In the genomic region with DNA sequence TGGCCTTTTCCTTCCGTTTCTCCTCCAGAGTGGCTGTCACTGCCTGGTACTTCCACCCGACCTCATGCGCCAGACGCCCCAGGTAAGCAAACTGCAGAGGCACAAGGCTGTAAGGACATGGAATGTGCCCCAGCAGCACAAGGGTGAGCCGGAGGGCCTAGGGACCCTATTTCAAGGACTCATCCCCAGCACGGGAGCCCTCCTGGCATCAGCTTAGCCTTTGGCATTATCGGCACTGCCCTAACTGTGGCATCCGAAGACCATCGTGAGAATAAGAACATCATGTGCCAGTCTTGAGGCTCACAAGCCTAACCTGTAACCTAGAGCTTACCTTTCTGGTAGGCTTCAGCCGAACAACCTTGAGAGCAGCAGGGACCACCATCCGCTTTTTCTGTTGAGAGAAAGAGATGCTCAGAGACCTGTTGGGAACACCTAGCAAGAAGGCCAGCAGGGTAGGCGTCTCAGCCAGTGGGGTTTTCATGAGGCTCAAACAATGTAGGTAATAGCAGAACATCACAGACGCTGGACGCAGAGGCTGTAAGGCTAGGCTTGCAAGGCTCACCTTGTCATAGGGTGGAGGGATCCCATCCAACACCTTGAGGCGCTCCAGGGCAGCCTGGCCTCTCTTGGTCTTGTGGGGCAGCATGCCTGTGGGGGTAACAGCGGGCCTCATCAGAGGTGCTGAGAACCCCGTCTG, we compare ENCODE assay signal across 1 mouse cellular context.
TF ChIP-seq lines count a peak whose summit lies in the region.

No protein-coding gene starts in this region.

TF ChIP-seq in CH12.LX, 34 proteins besides CTCF, POLR2A, EP300 and RAD21:
- TF ChIP-seq ZKSCAN1 (IDR thresholded peaks at IDR 0.05; ENCODE audit: borderline replicate concordance, low read depth, low read length) (no peak), MXI1 (IDR thresholded peaks at IDR 0.05; ENCODE audit: low read depth, low read length) (no peak), MYC (IDR thresholded peaks at IDR 0.05; ENCODE audit: low read depth, low read length) (no peak), ZC3H11A (IDR thresholded peaks at IDR 0.05; ENCODE audit: low read depth, low read length) (no peak), POLR2AphosphoS2 (IDR thresholded peaks at IDR 0.05; ENCODE audit: low read depth, low read length) (no peak; the same call in 1 of the 2 replicates), KAT2A (IDR thresholded peaks at IDR 0.05; ENCODE audit: insufficient replicate concordance, low read length) (0 out of 2 replicates have a peak, but pooled peaks have one; percentile 16), SMC3 (IDR thresholded peaks at IDR 0.05; ENCODE audit: low read depth, low read length) (no peak), ZNF384 (IDR thresholded peaks at IDR 0.05; ENCODE audit: low read depth, low read length) (no peak), MEF2A (IDR thresholded peaks at IDR 0.05; ENCODE audit: borderline replicate concordance, low read depth, low read length) (no peak), USF2 (conservative IDR thresholded peaks at IDR 0.05; ENCODE audit: low read depth, low read length) (no peak), ELF1 (IDR thresholded peaks at IDR 0.05; ENCODE audit: low read depth, low read length) (no peak), SIN3A (IDR thresholded peaks at IDR 0.05; ENCODE audit: low read length) (no peak; the same call in 1 of the 2 replicates), UBTF (IDR thresholded peaks at IDR 0.05; ENCODE audit: low read depth, low read length) (no peak), GABPA (IDR thresholded peaks at IDR 0.05; ENCODE audit: insufficient replicate concordance, low read depth, low read length) (no peak), E2F4 (IDR thresholded peaks at IDR 0.05; ENCODE audit: insufficient replicate concordance, low read depth, low read length) (no peak), RCOR1 (conservative IDR thresholded peaks at IDR 0.05; ENCODE audit: low read depth, low read length) (no peak), HCFC1 (IDR thresholded peaks at IDR 0.05; ENCODE audit: low read depth, low read length) (no peak), ZMIZ1 (IDR thresholded peaks at IDR 0.05; ENCODE audit: low read depth, low read length) (peak; percentile 24; the same call in 1 of the 2 replicates), USF1 (IDR thresholded peaks at IDR 0.05; ENCODE audit: low read depth, low read length) (no peak), ETS1 (conservative IDR thresholded peaks at IDR 0.05; ENCODE audit: low read depth, low read length) (no peak), NELFE (IDR thresholded peaks at IDR 0.05; ENCODE audit: low read depth, low read length) (no peak), CHD1 (IDR thresholded peaks at IDR 0.05; ENCODE audit: low read depth, low read length) (0 out of 2 replicates have a peak, but pooled peaks have one; percentile 79), MAX (IDR thresholded peaks at IDR 0.05; ENCODE audit: low read length) (no peak), JUN (IDR thresholded peaks at IDR 0.05; ENCODE audit: insufficient read depth, low read depth, low read length) (no peak)
